Mouse (Mus musculus): ENCODE results near the gene Lhfpl2.
"Not testable (repeated sequence)": the region's sequence is repeated elsewhere in the genome, so short reads cannot be mapped to it uniquely, and the experiment has no call there.

Gene Lhfpl2

GRCm38 (mm10) chr13:94057563-94058560 is at the start of gene Lhfpl2:
TSS of gene Lhfpl2 (plus strand) at chr13:94057796.
- no peak for DNase-seq

GRCm38 (mm10) chr13:94011996-94012575 is 45.5 kb upstream of the Lhfpl2 start:
- no peak for DNase-seq

- no peak for DNase-seq
These were observed 43.6 kb upstream of the Lhfpl2 start for GRCm38 (mm10) chr13:94013986-94014385.

- not testable (repeated sequence) for DNase-seq
These were observed 33.0 kb upstream of the Lhfpl2 start for GRCm38 (mm10) chr13:94024575-94024974.

- DNase-seq, result no peak
These were observed 28.4 kb upstream of the Lhfpl2 start for GRCm38 (mm10) chr13:94029147-94029546.

GRCm38 (mm10) chr13:94030551-94030950 is 27.0 kb upstream of the Lhfpl2 start:
- no peak for DNase-seq

- no peak for DNase-seq
These were observed 20.1 kb upstream of the Lhfpl2 start for GRCm38 (mm10) chr13:94037313-94038051.

- no peak for DNase-seq
These were observed 19.6 kb upstream of the Lhfpl2 start for GRCm38 (mm10) chr13:94038052-94038340.

- no peak for DNase-seq
These were observed 7.6 kb upstream of the Lhfpl2 start for GRCm38 (mm10) chr13:94050036-94050435.

- no peak for DNase-seq
These were observed 6.8 kb upstream of the Lhfpl2 start for GRCm38 (mm10) chr13:94050782-94051181.

GRCm38 (mm10) chr13:94057036-94057562 is 497 bp upstream of the Lhfpl2 start:
- no peak for DNase-seq

- DNase-seq, result no peak
These were observed 1.1 kb downstream of the Lhfpl2 start for GRCm38 (mm10) chr13:94058642-94059222.

GRCm38 (mm10) chr13:94059373-94059772 is 1.8 kb downstream of the Lhfpl2 start:
- DNase-seq, result no peak

GRCm38 (mm10) chr13:94059778-94060177 is 2.2 kb downstream of the Lhfpl2 start:
- no peak for DNase-seq

GRCm38 (mm10) chr13:94060461-94060860 is 2.9 kb downstream of the Lhfpl2 start:
- no peak for DNase-seq

GRCm38 (mm10) chr13:94061256-94061877 is 3.8 kb downstream of the Lhfpl2 start:
- no peak for DNase-seq

GRCm38 (mm10) chr13:94062349-94063111 is 4.9 kb downstream of the Lhfpl2 start:
- no peak for DNase-seq

- DNase-seq, result no peak
These were observed 5.6 kb downstream of the Lhfpl2 start for GRCm38 (mm10) chr13:94063156-94063555.

- DNase-seq, result no peak
These were observed 7.0 kb downstream of the Lhfpl2 start for GRCm38 (mm10) chr13:94064571-94064970.

- DNase-seq, result no peak
These were observed 7.9 kb downstream of the Lhfpl2 start for GRCm38 (mm10) chr13:94065276-94066050.
